Mouse (Mus musculus): Measurements from ENCODE around the gene Rbm34.

DNA sequence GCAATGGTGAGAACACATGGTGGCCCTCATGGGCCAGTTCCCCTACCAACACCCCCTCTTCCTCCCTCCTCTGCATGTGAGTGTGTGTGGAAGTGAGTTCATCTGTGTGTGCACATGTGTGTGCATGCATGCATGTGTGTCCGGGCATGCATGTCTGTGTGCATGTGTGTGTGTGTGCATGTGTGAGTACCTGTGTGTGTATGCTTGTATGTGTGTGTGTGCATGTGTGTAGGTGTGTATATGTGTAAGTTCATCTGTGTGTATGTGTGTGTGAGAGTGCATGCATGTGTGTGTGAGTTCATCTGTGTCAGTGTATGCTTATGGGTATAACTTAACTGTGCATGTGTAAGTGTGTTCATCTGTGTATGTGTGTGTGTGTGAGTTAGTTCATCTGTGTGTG, 52.5 kb downstream of the Rbm34 start:
- TF ChIP-seq CTCF (IDR thresholded peaks at IDR 0.05; ENCODE audit: low read depth, low read length) (no peak), POLR2A (IDR thresholded peaks at IDR 0.05; ENCODE audit: insufficient read depth, low read length) (no peak)

Data from ES-Bruce4 (cell line).